Mouse (Mus musculus): ENCODE results near the gene Gm16506.
"Not testable (repeated sequence)": the region's sequence is repeated elsewhere in the genome, so short reads cannot be mapped to it uniquely, and the experiment has no call there.

Gm16506 gene

GRCm38 (mm10) chr14:43727385-43727784 lies at the start of gene Gm16506:
Gene Gm16506 (minus strand): TSS chr14:43727485.
- not testable (repeated sequence) for DNase-seq (ENCODE audit: low read depth)

GRCm38 (mm10) chr14:43747566-43747965 lies 20.3 kb upstream of the Gm16506 start, which contains the start of gene Gm6526:
Gene Gm6526 (plus strand): TSS chr14:43747866.
- not testable (repeated sequence) for DNase-seq (ENCODE audit: low read depth)

GRCm38 (mm10) chr14:43697621-43698020 lies 29.7 kb downstream of the Gm16506 start, which contains the start of gene Gm7324:
Gene Gm7324 (plus strand): TSS chr14:43697828.
- DNase-seq (ENCODE audit: low read depth) = not testable (repeated sequence)

GRCm38 (mm10) chr14:43677099-43677498 lies 50.2 kb downstream of the Gm16506 start, which contains the start of gene Gm8165:
Gene Gm8165 (minus strand): TSS chr14:43677199.
- not testable (repeated sequence) for DNase-seq (ENCODE audit: low read depth)

Data from c-Kit-positive CD71-negative TER-119-negative erythroid progenitor cells, embryonic 14.5 days (primary cell).